Mouse (Mus musculus) left cerebral cortex, adult 9 months (tissue): ENCODE measurements around the gene 1700088E04Rik.
A peak's percentile ranks its signal among the peaks of the same experiment; 100 is the strongest.

Experiments used
- DNase-seq, 2 experiments: peaks; one replicate each; pipeline ENCODE4 v3.0.0; 2022; ENCODE audit warnings: low spot score in 2 of 2

The 1700088E04Rik gene

DNA sequence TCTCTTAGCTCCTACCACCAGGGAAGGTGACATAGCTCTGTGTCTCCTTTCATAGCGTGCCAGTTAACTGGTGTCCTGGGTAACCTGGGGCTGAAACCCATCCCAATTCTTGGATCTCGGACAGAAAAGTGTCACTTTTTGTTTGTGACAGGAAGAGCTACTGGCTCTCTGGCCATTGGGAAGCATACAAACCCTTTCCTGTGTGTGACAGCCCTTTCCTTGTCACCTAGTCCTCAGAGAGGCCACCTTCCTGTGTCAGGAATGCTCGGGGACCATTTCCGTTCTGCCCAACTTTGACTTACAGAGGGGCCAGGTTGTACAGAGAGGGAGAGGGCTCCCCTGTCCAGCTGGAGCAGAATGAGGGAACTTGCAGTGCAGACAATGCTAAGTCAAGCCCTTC, 41.6 kb downstream of the 1700088E04Rik start:
- no peak for DNase-seq

DNA sequence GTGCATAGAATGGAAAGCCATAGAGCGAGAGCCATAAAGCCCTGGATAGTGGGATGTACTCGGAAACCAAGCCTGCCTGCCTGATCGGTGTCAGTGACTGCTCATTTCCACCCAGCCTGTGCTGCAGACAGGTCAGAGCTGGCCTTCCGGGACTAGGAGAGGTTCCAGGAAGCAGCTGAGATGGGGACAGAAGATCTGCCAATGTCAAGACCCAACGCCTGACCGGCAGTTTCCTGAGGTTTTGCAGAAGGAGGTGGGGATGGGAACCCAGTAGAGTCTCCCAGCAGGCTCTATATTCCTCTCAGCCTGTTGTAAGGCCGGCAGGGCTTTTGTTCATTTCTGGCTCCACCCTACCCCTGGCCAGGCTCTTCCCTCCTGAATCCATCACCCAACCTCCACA, 42.2 kb downstream of the 1700088E04Rik start:
- no peak for DNase-seq

DNA sequence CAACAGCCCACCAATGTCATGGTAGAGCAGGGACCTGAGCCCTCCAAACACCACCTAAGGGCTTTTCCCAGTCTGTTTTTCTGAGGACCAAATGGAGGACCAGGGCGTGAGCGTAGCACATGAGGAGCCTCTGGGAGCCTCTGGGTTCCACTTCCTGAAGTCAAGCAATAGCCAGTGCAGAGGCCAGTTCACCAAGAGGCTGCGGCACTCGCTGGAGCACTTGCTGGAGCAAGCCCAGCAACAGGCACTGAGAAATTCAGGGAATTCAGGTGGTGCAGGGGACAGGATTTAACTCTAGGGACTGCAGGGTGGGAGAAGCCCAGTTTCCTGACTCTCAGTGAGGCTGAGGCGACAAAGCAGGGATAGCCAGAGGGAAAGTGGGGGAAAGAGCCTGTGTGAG, 42.8 kb downstream of the 1700088E04Rik start:
- DNase-seq, result no peak

DNA sequence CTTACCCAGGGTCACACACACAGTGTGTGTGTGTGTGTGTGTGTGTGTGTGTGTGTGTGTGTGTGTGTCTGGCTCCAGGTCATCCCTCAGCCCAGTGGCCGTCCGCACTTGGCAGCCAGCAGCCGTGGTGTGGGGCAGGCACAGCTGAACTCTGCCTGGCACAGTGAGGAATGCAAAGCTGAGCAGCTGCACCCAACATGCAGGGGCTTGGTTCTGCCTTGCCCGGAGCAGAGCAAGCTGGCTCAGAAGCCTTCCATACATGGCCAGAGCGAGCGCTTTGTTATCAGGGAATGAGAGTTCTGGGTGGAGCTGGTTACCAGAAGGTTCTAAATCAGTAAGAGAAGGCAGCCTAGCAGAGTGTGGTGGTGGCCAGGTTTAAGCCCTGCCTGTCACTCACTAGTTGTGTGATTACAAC, 43.4 kb downstream of the 1700088E04Rik start:
- DNase-seq, result peak; percentile 42 to 54

DNA sequence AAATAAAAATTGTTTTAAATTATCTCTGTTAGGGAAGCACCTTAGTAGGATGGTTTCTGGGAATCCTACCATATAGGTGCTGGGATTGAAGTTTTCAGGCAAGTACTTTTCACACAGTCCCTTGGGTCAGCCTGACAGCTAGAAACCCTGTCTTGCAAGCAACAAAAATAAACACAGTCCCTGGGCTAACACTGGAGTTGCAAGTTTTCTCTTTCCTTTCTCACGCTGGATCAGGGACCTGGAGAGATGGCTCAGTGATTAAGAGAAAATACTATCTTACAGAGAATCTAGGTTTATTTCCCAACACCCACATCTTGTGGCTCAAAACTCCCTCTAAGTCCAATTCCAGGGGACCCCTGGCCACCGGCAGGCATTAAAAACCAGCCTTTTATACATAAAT, 43.9 kb downstream of the 1700088E04Rik start:
- no peak for DNase-seq

DNA sequence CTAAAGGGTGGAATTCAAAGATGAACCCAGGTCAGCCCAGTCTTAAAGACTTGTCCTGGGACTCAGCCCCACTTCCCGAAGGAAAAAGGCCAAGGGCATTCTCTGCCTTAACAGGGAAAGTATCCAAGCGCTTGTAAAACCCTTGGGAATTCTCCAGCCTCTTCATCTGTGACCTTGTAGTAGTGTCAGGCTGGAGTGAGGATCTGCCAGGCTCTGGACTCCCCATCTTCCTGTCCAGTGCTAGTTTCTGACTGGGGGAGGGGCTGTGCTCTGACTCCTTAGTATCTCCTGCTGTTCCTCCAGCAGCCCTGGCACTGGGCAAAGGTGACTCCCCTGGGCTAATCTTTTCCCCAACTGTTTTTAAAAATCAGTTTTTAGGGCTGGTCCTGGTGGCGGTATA, 44.5 kb downstream of the 1700088E04Rik start:
- no peak for DNase-seq

DNA sequence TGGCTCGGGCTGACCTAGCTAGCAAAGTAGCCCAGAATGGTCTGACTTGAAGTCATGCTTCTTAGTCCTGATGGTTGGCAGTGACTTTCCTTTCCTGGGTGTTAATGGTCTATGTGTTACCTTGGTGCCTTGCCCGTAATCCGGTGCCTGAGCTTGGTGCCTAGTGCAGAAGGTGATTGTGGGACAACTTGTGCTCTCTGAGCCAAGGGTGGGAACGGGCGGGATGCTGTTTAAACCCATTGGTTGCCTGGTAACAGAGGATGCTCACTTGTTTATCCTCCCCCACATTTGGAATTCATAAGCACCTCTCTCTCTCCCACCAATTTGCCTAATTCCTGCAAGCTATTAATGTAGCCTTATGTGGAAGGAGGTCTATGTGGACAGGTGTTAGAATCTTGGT, 45.6 kb downstream of the 1700088E04Rik start:
- DNase-seq, result no peak

DNA sequence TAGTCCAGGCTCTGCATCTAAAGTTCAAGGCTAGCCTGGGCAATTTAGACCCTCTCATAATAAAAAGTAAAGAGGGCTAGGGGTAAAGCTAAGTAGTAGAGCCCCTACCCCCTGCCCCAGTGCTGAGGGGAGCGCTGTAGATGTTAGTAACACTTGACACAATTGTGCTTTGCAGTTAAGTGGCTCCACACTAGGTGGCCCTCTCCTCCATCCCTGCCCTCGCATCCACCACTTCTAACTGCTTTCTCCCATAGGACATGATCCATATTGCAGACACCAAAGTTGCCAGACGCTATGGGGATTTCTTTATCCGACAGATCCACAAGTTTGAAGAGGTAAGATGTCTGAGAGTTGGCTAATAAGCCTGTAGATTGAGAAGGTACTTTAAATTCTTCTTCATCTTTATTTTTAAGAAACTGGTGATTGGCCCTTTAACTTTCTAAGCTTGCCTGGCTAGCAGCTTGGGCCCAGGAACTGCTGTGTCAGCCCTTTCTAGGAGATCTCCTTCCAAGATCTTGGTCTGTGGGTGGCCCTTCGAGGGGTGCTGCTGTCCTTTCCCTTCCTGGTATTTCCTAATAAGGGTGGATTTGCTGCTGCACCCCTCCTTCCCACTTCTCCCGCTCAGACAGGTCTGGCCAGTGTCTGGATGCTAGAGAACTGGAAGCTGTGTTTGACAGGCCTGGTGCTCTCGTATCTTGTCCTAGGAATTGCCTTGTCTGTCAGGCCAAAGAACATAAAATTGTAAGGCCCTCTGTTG, 47.8 kb downstream of the 1700088E04Rik start:
- DNase-seq, result peak in 1 of 2 experiments; percentile 47

DNA sequence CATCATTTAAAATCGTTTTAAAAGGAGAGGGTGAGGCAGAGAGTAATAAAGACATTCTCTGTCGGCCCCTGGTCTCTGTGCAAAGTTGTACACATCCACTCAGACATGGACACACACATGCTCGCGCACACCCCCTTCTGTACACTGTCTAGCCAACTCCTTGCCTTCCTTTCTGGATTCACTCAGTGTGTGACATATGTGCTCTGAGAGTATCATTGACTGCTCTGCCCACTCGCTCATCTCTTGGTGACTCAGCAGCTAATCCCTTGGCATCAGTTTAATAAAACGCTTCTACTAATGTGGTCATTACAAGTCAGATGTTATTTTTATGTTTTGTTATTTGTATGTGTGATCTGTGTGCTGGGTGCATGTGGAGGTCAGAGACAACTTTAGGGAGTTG, 48.8 kb downstream of the 1700088E04Rik start:
- DNase-seq, result no peak

DNA sequence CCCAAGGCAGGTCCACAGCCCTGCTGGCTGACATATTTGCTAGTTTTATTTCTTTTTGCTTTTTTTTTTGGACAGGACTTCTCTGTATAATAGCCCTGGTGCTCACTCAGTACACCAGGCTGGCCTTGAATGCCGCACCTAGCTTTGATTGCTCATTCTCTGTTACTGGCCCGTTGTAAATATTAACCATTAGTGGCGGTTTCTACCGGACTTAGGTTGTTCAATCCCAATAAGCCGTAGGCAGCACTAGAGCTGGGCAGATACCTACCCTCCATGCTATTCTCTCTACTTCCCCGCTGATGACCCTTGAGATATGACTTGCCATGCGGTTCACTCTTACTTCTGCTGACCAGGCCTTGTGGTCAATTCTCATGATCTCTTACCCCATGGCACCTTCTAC, 61.5 kb downstream of the 1700088E04Rik start:
- no peak for DNase-seq
